Mouse (Mus musculus) cerebellum, postnatal 4 days (tissue): ENCODE results near the gene Xrra1.
"Not testable (repeated sequence)": the region's sequence is repeated elsewhere in the genome, so short reads cannot be mapped to it uniquely, and the experiment has no call there.

Source experiments
- DNase-seq, 2 experiments: peaks; one replicate each; pipeline ENCODE4 v3.0.0; 2022; ENCODE audit warnings: low spot score in 2 of 2, mixed read lengths in 1 of 2

Xrra1 gene

DNA sequence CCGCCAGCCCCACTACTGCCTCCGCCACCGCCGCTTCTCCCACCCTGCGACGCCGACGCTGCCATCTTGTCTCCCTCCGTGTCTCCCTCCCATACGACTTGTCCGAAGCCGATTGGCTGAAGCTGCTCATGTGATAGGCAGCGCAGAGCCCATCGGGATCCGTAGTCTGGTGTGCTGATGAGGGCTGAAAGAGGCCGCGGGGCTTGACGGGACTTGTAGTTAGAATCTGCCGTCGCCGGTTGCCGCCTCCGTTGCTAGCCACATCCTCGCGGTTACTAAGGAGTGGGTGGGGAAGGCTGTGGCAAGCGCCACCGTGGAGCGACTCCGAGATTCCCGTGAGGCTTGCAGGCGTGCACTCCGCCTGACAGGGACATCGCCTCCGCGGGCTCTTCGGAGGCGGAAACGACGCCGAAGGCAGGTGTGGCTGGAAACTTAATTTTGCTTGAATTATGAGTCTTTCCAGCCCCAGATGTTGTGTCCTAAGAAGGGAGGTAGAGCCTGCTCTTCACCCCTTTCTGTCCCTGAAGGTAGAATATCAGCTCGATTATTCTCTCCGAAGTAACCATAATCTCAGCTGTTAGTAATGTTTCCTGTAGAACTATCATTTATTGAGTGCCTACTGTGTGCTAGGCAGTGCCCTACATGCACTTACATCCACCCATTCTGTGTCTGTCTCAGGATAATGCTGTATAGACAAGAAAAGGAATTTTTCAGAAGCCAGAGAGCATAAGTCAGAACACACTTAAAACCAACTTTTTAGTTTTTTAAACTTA is at the start of gene Xrra1:
Xrra1 (plus strand) TSS at position 304 of the 773 bp plus-strand sequence.
- peak; percentile 89 to 93 for DNase-seq

DNA sequence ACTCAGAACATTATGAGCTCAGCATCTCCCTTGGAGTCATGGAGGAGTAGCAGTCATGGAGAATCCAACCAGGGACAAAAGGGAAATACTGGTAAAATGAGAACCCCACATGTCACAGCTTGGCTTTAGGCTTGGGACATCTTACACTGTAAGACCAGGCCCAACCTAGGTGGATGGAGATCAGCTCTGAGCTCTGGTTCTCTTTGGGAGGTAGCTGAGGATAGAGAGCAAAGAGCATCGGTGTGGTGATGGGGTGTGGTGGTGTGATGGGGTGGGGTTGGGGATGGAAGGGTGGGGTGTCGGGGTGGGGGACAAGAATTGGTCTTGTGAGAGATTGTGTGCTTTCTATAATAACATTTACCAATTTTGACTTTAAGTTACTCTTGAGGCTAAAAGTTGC is 48.1 kb upstream of the Xrra1 start:
- no peak for DNase-seq

DNA sequence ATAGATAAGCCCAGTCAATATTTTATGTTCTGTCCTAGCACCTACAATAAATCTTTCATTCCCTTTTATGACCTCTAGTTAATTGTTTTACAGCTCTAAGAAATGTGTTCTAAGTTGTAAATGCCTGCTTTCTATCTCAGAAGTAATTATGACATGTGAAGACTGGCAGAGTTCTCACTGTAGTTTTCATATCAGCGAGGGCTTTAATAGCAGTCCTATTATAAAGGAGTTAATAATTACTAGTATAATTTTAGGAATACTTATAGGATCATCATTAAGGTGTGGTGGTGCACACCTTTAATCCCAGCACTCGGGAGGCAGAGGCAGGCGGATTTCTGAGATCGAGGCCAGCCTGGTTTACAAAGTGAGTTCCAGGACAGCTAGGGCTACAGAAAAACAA is 47.3 kb upstream of the Xrra1 start:
- no peak for DNase-seq

DNA sequence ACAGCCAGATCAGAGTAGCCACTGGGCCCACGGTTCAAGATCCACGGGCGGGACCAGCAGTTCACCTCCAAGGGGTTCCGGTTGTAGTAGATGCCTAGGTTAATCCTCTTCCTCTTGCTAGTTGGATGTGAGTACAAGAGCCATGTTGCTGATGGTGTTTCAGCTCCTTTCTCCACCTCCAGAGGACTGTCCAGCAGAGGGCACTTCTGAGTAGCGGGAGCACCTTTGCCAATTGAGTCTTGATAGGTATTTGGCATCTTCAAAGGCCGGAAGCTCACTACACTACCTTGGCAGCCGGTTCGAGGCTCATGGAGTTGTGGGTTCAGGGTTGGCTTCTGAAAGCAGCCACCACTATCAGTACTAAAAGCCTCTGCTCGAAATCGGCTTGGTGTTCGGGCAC is 45.5 kb upstream of the Xrra1 start:
- peak in 1 of 2 experiments; percentile 19 for DNase-seq

DNA sequence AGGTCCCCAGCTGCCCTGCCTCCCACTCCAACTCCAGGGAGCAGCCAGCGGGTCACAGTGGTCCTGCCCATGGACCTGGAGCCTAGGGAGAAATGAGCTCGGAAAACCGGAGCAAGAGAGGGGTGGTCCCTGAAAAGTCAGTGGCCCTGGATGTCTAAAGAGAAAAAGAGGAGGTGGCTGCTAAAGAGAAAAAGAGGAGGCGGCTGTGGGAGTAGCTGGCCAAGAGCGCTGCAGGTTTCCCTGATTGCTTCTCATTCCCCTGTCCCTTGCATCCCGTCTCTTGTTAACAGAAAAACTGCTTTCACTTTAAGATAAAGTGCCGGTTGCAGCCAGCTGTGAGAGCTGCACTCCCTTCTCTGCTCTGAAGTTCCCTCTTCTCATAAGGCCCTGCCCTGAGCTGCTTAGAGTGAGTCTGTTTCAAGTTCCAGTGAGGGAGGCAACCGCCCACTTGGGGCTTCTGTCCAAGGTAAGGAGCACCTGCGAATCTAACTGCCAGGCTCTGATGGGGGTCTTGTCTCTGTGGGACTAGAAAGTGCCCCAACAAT is 40.7 kb upstream of the Xrra1 start:
- not testable (repeated sequence) for DNase-seq

DNA sequence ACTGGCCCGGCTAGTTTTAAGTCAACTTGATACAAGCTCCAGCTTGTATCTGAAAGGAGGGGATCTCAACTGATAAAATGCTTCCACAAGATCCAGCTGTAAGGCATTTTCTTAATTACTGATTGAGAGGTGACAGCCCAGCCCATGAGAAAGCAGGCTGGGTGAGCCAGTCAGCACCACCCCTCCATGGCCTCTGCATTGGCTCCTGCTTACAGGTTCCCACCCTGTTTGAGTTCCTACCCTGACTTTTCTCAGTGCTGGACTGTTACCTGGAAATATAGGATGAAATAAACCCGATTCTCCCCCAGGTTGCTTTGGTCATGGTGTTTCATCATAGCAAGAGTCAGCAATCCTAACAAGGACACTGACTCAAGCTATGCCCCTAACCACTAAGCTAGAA is 37.0 kb upstream of the Xrra1 start:
- no peak for DNase-seq

DNA sequence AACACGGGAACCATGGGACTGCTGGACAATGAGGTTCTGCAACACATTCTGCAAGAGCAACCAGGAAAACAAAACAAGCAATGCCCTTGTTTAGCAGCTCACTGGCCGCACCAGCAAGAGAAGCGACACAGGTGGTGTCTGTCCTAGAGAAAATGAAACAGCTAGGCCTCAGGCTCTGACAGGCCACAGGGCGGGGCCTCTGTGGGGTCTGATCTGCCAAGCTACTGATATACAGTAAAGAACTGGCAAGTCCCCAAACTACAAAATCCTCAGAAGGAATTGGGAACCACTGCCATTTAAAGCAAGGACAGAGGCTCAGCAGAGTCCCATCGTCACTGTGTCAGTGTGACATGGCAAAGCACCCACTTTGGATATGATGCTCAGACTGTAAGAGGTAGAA is 36.5 kb upstream of the Xrra1 start:
- no peak for DNase-seq

DNA sequence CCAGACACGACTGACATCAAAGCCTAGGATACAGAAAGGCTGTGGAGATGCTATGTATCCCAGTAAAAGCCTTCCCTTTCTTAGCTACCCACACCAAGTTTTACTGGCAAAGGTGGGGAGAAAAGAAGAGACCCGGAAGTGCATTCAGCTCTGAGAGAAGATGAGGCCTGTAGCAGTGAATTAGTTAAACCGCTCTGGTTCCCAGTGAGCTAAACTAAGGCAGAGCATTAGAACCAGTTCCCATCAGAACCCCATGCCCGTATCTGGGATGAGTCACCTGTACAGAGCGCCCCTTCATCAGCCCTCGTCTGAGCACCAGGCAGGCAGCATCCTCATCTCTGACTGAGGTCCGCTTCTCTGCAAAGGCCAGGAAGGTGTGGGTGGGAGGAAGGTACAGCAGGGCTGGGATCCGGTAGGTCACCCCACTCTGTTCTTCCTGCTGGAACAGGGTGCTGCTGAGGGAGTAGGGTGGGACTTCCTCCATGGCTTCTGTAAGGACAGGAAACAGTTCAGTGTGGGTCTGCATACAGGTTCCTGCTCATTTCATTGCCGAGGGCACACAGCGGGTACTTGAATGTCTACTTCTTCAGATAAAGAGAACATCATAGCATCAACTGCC is 35.8 kb upstream of the Xrra1 start:
- DNase-seq = no peak

DNA sequence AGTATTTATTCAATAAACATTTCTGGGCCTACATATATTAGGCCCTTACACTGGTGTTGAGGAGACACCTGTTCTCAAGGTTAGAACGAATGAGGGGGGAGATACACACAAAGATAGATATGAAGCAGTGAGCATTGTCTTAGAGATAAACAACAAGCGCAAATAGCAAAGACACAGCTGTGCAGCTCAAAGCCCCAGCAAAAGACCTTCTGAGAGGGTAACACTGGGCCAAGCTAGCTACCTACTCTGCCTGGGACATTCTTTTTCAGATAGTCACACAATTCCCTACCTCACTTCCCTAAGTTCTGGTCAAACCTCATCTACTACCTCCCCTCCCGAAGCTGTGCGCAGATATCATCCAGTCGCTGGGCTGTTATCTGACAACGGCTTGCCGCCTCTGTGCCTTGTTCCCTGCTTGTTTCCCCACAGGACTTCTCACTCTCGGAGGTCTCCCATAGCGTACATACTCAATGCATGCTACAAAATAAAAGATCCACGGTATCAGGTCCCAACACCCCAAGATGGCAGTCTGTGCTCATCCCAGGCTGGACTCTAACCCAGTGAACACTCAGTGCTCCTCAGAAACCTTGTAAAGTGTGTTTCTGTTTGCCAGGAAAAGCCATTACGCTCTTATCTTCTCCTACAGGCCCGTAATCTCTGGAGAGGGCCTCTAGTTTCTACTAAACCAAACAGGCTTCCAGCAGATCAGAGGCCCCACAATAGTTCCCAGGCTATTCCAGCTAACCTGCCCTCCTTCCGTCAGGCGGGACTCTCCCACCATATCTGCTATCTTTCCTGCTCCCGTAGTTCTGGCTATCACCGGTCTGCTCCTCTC is 34.0 kb upstream of the Xrra1 start:
- no peak for DNase-seq

DNA sequence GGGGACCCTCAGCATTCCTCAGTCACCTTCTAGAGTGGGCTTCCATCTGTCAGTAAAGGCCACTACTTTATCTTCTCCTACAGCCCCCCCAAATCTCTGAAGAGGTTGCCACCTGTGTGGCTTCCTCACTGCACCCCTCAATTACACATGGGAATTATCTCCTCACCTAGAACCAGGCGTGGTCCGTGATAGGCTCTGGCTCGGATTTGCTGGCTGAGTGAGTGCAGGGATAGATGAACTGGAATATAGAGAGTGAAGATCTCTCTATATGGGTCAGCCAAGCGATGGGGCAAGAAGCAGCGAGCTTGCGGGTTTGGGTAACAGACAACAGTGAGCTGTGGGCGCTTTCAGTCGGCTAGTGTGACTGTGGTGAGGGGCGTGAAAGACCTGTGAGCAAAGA is 33.4 kb upstream of the Xrra1 start:
- DNase-seq = no peak

DNA sequence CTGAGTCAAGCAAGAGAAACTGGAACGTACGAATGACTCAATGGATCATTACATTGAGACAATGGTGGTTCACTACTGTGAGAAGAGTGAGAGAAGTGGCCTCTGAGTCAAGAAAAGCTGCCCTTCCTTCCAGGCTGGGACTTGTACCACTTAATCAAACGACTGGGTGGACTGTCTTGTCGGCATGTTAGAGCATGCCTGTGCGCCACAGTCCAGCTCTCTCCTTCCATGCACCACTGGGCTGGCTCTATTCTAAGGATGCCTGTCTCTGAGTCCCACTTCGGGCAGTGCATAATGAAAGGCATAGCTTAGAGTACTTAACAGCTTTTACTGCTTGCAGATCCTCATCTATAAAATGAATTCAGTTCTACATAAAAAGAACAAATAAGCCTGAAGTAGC is 32.8 kb upstream of the Xrra1 start:
- DNase-seq = no peak

DNA sequence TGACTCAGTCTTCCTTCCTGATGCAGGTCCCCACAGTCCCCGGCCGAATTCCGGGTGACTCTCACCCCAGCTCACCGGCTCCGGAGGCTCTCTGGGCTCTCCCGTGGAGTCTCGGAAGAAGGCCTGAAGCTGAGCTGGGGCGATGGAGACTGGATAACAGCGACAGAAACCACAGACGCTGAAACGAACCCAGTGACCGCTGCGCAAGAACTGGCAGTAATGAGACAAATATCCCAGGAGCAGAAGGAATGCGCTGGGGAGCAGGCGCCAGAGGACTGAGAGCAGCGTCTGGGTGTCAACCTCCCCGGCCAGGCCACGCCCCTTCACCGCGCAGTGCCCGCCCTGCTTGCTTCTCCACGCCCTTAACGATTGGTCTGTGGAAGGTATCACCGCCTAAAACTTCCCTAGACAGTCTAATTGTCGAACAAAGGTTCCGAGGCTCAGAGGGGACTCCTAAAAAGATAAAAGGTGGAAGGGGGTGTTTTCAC is 30.8 kb upstream of the Xrra1 start, which contains the start of gene Neu3:
Neu3 (minus strand) TSS at position 335 of the 488 bp plus-strand sequence.
- peak; percentile 72 to 87 for DNase-seq

DNA sequence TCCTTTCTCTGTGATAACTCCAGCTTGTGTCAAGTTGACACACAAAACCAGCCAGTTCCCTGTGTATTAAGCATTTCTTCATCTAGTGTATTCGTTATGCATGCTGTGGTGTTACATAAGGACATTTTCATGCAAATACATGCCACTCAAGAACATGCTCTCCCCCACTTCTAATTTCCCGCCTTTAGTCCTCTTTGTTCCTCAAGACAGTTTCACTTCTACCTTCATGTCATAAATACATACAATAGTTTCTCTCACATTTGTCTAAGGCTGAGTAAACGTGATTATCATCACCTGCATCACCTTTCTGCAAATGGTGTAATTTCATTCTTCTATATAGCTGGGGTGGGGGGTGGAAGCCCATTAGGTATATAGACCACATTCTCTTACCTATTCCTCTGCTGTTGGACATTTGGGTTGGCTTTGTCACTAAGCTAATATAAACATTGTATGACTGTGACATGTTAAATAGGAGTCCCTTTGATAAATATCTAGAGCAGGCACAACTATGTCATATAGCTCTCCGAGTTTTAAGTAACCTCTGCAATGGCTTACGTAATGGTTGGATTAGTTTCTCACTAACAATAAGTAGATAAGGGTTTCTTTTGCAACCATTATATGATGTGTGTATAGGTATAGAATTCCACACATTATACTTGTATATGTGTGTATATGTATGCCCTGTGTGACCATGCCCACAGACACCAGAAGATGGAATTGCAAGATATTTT is 25.6 kb upstream of the Xrra1 start:
- DNase-seq = no peak

DNA sequence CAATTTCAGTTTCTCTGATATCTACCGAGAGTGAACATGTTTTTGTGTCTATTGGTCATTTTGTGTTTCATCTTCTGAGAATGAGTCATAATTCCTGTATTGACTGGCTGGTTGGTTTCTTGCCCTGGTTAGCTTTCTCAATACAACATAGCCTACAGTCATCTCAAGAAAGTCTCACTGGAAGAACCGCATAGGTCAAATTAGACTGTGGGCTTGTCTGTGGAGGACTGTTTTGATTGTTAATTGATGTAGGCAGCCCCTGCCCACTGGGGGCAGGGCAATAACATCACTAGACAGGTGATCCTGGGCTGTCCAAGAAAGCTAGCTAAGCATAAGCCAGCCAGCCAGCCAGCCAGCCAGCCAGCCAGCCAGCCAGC is 25.1 kb upstream of the Xrra1 start:
- no peak for DNase-seq

DNA sequence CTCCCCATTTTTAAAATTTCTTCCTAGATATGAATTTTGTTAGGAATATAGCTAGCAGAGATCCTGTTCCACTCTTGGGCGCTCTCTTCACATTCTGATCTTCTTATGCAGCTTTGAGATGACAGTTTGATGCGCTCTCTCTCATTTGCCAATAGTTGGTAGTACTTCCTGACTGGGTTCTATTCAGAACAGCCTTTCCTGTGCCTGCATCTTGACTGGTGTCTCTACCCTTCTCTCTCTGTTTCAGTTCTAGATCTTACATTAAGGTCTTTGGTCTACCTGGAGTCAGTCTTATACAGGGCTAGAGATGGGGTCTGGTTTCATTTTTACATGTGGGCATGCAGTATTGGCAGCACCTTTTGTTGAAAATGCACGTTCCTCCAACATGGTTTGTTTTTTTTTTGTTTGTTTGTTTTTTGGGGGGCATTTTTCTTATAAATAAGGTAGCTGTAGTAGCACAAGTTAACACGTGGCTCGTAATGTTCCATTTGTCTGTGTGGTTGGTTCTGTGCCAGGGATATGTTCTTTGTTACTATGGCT is 24.5 kb upstream of the Xrra1 start:
- DNase-seq = no peak

DNA sequence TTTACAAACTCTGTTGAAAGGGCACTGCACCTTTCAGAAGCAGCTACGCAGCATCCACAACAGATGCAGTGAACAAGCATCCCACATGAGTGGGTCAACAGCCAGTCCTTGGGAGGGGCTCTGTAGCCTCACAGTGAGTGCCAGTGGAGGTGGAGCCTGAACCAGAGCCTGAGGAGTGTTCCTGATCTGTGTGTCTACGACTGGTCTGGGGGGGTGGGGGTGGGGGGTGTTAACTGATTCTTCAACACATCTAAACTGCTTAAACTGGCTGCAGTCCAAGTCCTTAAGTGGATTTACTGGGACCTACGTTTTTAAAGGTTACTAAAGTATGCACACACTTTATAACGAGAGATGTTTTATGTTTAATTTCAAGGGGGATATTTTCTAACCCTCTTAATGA is 22.1 kb upstream of the Xrra1 start:
- no peak for DNase-seq

DNA sequence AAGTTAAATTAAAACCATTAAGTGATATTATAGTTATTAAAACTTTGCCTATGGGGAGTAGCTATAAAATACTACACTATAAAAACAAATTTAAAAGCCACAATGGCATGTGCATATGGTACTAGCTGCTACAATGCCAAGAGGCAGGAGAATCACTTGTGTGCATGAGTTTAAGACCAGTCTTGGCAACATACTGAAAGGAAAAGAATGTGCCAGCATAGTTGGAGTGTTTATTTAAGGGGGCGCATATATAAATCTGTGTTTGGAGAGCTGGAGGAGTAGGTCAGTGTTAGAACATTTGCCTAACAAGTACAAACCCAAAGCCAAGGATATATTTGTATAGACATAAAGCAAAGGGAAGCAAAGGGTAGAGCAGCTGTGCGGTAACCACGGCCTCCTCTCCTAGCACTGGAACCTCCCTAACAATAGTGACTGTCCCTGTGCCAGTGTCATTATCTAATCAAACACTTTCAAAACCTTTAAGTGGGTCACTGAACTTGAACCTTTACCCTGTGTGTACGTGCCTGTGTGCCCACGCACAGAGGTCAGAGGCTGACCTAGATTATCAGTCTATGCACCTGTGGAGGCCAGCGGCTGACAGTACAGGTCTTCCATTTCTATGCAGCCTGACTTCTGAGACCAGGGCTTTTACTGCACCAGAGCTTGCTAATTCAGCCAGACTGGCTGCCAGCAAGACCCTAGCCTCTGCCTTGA is 21.4 kb upstream of the Xrra1 start:
- DNase-seq = no peak

DNA sequence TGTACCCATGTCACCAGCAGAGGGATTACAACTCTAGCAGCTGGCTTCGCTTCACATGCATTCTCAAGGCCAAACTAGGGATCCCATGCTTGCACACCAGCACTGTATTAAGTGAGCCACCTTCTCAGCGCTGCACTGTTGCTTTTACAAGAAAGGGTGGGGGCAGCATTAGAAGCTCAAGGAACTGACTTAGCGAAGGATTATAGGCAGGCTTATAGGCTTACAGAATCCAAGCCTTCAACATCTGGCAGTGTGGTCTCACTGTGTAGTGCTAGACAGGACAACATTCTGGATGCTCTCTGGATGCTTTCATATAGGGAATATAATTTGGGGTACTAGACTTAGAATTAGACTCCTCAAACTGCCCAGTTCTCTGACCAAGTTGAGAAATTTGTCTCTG is 20.7 kb upstream of the Xrra1 start:
- no peak for DNase-seq

DNA sequence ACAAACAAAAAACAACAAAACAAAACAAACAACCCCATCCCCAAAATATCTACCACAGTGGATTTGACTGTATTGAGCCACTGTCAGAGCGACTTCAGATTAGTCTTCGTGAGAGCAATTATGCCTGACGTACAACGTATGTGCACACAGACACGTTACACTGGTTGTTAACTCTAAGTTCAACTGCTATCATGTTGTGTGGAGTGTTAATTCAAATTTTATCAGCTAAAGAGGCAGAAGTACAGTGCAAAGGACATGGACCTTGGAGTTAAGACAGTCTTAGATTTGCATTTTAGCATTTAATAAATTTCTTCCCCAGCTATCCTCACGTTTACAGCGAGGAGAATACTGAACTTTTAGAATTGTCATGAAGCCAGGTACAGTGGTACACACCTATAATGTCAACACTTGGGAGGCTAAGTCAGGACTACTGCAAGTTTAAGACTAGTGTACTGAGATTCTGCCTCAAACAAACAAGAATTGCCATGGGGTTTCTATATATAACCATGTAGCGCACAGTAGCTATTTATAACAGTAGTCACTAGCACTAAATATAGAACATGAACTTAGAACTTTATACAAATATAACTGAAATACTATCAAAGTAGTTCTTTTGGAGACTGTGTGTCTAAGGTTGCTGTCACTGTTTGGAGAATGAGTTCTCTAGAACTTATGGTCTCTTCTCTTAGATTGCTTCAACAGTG is 13.2 kb upstream of the Xrra1 start:
- no peak for DNase-seq

DNA sequence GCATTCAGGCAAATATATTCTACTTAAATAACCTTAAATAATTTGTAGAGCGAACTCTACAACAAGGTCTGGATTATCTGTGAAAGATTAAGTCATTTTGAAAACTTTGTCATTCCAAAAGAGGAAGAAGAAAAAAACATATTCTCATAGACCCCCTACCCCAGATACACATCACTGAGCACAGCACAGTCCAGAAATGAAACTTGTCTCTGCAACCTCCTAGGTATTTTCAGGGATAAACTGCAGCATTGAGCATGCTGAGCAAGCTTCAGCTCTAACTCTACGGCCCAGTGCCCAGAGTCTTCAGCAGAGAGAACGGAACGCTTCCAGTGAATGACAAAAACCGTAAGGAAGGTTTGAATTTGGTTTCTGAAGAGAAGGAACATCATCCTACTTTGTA is 8.4 kb upstream of the Xrra1 start:
- no peak for DNase-seq
